Mouse (Mus musculus) ES-CJ7 (cell line): Measurements from ENCODE around the gene Prkci.
A peak's percentile ranks its signal among the peaks of the same experiment; 100 is the strongest.

ENCODE experiments used
- DNase-seq: peaks from one replicate; pipeline ENCODE4 v3.0.0; 2011; ENCODE audit warnings: low read depth, low spot score

The Prkci gene

DNA sequence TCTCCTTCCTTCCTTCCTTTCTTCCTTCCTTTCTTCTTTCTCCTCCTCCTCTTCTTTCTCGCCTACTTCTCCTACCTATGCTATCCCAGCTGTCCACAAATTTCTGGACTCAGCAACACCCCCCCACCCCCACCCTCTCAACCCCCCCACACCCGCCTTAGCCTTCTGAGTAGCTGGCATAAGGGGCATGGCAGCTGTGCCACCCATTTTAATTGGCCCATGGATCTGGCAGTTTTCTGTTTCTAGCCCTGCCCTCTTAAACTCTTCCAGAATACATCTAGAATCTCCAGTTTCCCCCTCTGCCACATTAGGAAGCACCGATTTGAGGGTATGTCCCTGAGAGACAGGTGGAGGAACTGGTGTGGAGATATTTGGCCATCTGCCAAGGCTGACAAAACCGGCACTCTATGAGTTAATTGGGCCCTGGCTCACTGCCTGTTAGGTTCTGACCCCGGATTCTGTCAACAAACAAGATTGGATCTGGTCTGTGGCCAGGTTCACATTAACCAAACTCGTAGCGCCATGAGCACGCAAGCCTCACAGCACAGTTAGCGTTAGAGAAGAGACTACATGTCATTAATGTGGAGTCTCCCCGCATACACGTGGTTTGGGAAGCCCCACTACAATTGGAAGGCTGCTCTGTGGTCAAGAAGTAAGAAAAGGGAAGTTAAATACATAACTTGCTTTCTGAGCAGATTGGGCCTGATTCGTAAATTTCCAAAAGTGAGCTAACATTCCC is 88.1 kb downstream of the Prkci start:
- DNase-seq, result no peak

DNA sequence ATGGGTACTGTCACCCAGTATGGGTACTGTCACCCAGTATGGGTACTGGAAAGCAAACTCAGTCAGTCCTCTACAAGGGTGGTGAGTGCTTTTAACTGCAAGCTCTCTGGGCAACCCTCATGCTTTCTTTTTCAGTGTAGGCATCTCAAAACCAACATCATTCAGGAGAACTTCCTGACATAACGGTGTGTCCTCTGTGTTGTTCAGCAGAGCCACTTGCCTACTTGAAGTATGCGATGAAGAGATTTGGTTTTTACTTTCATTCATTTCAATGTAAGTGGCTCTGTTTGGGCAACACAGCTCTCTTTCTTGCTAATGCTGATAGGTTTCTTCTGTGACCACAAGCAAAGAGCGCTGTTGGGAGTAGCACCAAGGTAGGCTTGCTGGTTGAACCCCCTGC is 89.5 kb downstream of the Prkci start:
- DNase-seq, result no peak

DNA sequence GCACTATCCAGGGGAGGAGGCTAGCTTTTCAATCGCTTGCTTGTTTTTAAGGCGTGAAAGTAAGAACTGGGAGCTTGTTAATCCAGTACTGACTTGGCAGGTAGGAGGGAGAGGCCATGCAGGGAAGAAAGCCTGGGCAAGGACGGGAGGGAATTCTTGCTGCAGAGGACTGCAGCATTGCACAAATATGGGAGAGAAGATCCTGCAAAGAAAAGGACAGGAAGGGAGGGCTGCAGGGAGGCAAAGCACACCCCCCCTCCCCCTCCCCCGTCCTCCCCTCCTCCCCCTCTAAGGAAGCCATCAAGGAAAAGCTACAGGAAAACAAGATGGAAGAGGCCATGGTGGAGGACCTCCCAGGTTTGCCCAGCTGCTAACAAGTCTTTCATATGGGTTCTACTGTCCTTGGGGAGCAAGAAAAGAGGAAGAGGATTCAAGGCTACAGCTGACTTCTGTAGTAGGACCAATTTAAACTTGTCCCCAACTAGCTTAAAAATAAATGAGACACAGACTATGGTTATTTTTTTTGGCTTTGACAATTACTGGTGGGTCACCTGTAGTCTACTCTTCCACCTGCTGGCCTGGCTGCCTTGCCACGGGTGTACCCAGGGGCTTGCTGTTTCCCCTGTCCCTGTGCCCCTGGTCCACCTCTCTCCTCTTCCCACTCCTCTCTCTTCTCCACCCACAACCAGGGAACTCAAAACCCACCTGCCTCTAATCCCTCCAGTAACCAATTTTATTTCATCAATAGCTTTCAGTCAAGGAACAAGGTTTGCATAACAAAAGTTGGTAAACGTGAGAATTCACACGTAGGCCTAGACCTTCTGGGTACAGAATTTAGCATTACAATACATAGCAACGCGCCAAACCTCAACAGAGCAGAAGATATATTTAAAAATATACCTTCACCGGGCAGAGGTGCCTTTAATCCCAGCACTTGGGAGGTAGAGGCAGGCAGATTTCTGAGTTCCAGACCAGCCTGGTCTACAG is 93.5 kb downstream of the Prkci start:
- DNase-seq, result peak; percentile 81

GRCm38 (mm10) chr3:31089956-31090355 is 94.4 kb downstream of the Prkci start:
- DNase-seq, result peak; percentile 32

DNA sequence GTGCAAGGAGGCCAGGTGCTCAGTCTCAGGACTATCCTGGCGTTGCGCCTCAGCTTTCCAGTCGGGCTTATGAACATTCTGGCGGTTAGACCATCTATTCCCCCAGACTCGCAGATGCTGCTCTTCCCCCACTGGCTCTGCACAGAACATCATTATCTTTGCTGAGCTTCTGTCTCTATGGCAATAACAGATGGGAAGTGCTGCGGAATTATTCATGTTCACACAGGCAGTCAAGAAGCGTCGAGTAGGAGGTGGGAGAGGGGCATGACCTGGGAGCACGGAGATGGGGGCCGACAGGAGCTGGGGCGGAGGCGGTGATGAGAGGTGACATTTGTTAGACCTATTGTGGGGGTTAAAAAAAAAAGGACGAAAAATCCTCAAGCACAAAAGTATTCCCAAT is 97.6 kb downstream of the Prkci start:
- DNase-seq, result peak; percentile 55

DNA sequence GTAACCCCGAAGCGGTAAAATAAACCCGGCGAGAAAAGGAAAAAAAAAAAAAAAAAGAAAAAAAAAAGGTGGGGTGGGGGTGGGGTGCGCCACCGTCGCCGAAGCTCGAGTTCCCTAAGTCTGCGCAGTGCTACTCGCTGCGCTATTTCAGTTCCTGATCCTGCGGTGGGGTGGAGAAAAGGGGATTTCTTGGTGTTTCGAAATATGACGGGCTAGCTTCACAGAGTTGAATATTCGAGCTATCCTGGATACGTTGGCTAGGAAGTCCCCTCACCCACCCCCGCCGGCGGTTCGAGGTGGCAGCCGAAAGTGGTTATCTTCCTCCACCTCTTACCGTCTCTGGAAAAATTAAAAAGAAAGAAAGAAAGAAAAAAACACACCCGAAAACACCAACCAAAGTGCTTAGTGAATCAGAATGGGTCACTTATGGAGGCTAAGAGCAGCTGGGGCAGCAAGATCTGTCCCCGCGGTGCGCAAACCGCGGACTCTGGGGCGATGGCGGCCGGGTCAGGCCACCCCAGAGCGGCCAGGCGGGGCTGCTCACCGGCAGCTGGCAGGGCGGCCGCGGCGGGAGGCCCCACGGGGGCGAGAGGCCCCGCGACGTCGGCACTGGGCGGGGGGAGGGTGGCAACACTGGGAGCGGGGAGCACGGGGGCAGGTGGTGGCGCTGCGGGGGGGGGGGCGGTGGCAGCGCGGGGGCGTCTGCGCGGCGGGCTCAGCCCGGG is 98.2 kb downstream of the Prkci start:
- peak; percentile 66 for DNase-seq

- peak; percentile 89 for DNase-seq
Measured at GRCm38 (mm10) chr3:31094531-31095178, 99.1 kb downstream of the Prkci start, which contains the start of gene Skil. Gene Skil, plus strand, starts transcription at chr3:31095058.

DNA sequence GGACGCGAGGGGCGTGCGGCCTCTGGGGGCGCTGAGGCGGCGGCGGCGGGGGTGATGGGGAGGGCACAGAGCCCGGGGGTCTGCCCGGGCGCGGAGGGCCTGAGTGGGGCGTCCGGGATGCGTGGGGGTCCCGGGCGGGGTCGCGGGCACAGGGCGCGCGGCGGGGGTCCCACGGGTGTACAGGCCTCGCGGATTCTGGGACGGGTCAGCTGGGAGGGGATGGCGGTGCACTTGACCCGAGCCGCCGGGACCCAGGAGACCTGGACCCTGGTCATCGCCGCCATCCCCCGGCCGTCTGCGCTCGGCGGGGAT is 99.6 kb downstream of the Prkci start:
- no peak for DNase-seq

DNA sequence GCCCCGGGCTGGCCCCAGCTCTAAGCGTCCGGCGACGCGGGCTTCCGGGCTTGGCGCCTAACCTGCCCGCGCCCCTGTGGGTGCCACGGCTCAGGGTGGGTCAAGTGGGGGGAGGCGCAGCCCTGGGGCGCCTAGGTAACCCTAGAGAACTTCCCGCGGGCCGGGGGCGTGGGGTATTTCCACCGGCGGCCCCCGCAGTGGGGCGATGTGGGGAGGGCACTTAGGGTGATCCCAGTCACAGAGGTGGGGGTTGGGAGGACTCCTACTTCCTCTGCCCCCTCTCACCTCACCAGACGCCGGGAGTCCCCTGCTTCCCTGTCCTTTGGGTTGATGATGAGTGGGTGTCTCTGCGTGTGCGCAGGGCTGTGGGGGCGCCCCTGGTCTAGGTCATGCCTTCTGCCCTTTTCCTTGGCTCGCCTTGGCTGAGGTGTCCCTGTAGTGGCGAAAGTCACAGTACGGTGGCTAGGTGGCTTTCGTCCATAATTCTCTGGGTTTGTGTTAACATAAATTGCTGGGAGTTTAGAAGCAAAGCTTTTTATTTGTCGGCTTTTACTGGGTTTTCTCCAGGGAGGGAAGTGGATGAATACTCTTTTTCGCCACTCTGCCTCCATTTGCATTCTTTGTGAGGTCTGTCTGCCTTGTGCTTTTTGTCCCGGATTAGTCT is 100.1 kb downstream of the Prkci start:
- DNase-seq, result peak; percentile 36

GRCm38 (mm10) chr3:31096155-31097101 is 100.9 kb downstream of the Prkci start:
- no peak for DNase-seq

- no peak for DNase-seq
Measured at GRCm38 (mm10) chr3:31097102-31097720, 101.7 kb downstream of the Prkci start.

DNA sequence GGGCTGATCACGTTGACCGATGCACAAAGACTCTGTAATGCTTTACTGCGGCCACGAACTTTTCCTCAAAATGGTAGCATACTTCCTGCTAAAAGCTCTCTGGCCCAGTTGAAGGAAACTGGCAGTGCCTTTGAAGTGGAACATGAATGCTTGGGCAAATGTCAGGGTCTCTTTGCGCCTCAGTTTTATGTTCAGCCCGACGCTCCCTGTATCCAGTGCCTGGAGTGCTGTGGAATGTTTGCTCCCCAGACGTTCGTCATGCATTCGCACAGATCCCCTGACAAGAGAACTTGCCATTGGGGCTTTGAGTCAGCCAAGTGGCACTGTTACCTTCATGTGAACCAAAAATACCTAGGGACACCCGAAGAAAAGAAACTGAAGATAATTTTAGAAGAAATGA is 102.4 kb downstream of the Prkci start:
- DNase-seq, result no peak

- no peak for DNase-seq
Measured at GRCm38 (mm10) chr3:31098556-31098955, 103.0 kb downstream of the Prkci start.

- DNase-seq, result no peak
Measured at GRCm38 (mm10) chr3:31100026-31100425, 104.5 kb downstream of the Prkci start.

DNA sequence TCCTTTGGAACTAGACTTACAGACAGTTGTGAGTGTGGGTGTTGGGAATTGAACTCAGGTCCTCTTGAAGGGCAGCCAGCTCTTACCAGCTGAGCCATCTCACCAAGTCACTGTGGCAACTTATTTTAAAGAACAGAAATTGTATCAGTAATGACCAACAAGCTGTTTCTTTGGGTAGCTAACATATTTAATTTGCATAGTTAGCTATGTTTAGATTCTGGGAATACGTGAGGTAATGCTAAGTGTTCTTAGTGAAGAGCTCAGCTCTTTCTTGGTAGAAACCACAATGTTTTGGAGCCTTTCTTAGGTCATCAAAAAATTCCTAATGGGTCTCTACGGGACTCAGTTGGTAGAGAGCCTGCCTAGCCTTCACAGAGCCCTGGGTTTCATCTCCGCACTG is 105.3 kb downstream of the Prkci start:
- DNase-seq, result no peak
